Mouse (Mus musculus): ENCODE measurements around the gene Mta3. TPM values are rescaled to one million over a fixed set of nuclear protein-coding genes. Genes with fewer than 3 reads are reported as not detected.
A peak's percentile ranks its signal among the peaks of the same experiment; 100 is the strongest.

Mta3 gene
- total RNA-seq, 2 experiments from 2014 or later: 59.2 to 67.6 TPM

DNA sequence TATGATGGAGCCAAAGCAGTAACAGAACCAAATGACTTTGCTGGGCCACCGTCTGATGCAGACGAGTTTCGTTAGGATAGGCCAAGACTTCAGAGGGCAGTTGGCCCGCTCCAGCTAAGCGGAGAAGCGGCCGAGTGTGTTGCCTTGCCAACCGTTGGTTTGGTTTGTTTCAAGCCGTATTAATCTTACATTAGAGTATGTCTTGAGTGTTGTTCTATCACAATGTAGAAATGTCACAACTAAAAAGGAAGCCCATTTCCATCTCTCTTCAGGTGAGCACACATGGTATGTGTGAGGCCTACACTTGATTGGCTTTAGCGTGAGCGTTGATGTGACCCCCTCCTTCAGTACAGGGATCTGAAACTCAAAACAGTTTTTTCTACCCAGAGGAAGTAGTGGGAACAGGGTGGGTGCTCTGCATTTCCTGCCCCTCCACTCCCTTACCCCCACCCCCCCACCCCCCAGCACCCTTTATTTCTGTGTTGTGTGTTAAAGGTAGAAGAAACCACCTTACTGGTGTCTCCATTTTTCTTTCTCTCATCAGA lies 93.6 kb downstream of the Mta3 start:
- ATAC-seq (replicated peaks; ENCODE audit: low FRiP score, poor library complexity, severe bottlenecking): no peak

DNA sequence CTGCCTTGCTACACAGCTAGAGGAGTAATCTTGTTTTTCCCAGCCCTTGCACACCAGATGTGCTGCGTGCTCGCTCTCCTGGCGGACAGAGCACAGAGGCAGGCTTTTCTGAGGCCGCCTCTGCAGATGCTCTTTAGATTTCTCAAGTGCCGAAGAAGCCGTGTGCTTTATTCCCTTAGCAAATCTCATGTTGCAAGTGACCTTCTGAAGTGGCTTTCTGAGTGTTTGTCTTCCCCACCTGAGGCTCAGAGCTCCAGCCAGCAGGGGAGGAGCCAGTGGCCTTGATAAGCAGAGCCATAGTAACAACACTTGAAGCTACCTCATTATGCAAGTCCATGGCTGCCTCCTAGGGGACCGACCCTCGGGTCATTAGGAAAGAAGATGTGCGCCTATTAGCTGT lies 98.0 kb downstream of the Mta3 start:
- ATAC-seq (replicated peaks; ENCODE audit: low FRiP score, poor library complexity, severe bottlenecking): no peak

DNA sequence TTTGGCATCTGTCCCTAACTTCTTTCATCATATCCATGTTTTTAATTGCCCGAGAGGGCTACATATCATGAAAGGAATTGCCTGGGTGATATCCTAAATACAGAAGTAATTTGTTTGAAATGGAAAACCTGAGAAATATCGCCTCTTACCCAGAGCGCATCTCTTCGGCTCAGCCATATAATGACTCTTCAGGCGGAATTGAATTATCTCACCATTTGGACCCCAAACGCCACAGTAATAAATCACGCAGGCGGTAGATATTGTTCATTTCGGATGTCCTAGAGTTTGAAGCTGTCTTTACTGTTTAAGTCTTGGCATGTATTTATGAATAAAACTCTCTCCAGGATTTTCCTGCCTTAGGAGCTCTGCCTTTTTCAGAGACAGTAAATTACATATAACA lies 99.1 kb downstream of the Mta3 start:
- no peak for ATAC-seq (replicated peaks; ENCODE audit: low FRiP score, poor library complexity, severe bottlenecking)

DNA sequence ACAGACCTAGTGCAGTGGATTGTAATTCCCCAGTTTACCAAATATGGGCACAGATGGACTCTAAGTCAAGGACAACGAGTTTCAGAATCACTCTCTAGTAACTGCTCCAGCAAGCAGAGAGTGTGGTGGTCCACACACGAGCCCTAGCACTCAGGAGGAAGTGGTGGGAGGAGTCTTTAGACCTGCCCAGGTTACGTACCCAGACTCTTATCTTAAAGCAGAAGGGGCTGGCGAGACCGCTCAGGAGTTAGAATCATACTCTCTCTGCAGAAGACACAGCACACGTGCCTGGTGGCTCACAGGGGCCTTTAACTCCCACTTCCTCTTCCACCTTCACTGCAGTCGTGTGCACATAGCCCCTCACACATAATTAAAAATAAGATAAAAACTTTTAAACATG lies 101.4 kb downstream of the Mta3 start:
- no peak for ATAC-seq (replicated peaks; ENCODE audit: low FRiP score, poor library complexity, severe bottlenecking)

DNA sequence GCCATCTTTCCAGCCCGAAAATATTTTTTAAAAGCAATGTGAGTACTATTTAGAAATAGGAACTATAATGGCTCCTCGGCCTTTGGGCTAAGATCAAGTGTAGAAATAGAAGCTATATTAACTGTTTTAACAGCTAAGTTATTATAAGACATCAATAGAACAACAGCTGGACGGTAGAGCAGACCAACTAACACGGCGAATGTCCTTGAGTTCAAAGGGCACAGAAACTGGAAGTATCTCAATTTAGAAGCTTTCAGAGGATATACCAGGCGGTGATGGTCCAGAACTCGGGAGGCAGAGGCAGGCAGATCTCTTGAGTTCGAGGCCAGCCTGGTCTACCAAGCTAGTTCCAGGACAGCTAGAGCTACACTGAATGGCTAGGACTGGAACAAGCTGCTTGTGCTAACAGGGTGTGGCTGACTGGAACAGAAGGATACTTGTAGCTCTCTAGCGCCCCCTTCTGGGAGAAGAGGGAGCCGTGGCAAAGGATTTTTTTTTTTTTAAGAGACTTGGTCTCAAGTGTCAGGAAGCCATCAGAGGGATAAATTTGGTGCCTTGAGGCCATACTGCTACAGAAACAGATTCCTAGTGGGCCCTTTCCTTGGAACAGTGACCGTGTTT lies 101.9 kb downstream of the Mta3 start:
- peak; percentile 53 for ATAC-seq (replicated peaks; ENCODE audit: low FRiP score, poor library complexity, severe bottlenecking)

DNA sequence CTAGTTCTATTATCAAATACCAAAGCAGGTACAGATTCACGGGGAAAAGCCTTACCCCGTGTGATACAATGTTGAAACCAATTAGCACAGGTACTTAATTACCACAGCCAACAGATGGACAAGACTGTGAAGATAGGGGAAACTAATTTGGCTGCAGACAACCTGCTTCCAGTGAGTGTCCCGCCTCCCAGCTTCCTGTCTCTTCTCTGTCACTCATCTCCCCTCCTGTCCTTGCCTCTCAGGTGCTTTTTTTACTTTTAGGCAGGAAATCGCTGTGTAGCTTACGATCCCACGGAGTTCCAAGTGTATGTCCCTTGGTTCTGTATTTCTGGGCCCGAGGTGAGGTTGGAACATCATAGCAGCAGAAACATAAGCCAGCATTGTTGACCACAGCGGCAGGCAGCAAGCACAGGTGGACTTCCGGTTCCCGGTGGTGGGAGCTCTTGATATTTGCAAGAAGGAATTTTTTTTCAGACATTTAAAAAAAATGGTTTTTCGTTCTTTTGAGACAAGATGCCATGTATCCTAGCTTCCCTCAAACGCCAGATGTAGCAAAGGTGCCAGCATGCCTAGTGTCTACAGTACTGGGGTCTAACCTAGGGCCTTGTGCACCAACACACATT lies 102.6 kb downstream of the Mta3 start:
- ATAC-seq (replicated peaks; ENCODE audit: low FRiP score, poor library complexity, severe bottlenecking): peak; percentile 2; the same call in 1 of the 2 replicates

DNA sequence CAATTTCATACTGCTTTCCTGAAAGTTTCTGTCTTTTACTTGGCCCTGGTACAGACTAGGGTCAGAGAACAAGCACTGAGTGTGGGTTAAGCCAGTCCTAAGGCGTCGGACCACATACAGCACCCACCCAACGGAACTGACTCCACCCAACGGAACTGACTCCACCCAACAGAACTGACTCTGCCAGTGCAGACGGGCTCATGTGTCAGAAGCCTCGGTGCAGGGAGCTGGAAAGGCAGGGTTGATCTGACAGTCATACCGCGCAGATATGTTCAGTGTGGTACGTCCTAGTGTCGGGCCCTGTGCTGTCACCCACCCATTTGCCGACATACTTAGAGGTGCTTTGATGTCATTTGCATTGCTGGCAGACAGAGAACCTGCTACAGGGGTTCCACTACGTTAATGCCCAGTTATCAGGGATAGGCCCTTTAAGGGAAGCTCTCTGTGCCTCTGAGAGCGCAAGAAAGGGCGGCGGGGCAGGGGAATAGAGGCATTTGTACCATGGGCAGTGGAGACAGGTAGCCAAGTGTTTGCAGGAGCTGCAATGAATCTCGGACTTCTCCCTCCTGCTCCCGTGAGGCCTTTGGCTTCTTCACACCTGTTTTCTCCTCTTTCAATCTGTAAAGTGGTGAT lies 103.3 kb downstream of the Mta3 start:
- peak; percentile 85 for ATAC-seq (replicated peaks; ENCODE audit: low FRiP score, poor library complexity, severe bottlenecking)

DNA sequence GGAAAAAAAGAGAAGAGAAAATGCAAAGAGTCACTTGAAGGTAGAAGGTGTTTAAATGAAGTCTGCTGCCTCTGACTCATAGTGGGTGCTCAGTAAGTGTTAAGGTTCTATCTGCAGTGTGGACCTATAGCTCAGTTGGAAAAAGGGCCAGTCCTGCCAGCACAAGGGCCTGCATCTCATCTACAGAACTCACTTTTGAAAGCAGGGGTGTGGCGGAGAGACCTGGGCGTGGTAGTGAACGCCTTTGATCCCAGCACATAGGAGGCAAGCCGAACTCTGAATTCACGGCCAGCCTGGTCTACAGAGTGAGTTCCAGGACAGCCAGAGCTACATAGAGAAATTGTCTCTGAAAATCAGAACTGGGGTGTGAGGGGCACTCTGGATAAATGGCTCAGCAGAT lies 104.3 kb downstream of the Mta3 start:
- peak; percentile 65 for ATAC-seq (replicated peaks; ENCODE audit: low FRiP score, poor library complexity, severe bottlenecking)

DNA sequence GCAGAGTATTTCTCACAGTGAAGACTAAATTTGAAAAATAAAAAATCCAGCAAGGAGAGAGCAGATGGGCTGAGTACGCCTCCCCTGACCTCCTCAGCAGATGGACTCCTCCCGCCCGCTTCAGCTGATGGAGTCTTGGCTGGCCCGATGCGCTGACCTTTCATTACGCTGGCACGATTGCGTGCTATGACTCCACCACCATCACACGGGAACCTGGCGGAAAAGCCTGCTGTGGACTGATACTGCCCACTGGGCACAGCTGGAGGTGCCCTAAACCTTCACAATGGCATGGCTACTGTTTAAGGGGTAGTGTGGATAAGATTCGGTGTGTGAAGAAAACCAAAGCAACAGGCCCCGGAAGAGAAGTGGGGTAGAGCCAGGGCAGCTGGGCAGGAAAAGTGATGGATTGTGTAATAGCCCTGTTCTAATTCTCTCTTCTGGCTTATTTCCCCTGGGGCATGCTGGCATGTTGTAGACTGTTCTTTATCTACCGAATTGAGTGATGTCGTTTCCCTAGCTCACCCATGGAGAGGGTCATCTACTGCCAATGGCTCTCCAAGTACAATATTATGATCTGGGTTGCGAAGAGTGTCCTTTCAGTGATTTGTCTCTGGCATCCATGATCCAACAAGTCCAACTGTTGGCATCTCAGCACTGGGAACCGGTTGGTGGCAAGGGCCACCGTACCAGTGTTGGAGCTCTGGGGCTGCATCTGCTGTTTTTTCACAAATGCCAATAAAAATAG lies 106.4 kb downstream of the Mta3 start:
- no peak for ATAC-seq (replicated peaks; ENCODE audit: low FRiP score, poor library complexity, severe bottlenecking)

DNA sequence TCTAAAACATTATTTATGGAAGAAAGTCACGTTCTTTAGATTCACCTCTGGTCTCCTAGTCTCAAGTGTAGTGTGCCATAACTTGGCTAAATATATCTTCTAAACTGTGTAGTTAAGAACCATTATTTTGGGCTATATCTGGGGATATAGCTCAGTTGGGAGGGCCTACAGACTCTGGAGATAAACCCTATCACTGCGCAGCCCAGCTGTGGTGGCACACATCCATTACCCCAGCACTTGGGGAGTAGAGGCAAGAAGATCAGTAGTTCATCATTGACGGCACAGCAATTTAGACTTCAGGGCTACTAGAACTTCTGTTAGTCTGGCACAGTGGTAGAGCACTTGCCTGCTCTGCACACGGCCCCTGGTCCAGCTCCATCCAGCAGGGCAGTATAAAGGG lies 107.1 kb downstream of the Mta3 start:
- no peak for ATAC-seq (replicated peaks; ENCODE audit: low FRiP score, poor library complexity, severe bottlenecking)

DNA sequence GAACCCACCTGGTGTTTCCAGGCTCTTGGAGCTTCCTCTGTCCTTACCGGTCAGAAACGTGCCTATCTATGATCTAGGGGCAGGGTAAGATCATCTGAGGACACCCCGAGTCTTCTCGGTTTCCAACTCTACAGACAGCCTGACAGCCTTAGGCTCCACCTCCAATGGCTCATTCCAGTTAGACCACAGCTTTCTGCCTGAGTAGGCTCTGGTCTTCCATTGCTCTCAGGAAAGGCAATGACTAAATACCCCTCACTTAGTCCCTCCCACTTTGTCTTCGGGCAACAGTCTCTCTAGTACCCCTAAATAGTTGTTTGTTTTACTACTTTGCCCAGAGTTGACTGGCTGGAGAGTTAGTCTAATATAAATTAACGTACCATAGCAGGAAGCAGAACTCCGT lies 111.0 kb downstream of the Mta3 start:
- ATAC-seq (replicated peaks; ENCODE audit: low FRiP score, poor library complexity, severe bottlenecking): no peak

DNA sequence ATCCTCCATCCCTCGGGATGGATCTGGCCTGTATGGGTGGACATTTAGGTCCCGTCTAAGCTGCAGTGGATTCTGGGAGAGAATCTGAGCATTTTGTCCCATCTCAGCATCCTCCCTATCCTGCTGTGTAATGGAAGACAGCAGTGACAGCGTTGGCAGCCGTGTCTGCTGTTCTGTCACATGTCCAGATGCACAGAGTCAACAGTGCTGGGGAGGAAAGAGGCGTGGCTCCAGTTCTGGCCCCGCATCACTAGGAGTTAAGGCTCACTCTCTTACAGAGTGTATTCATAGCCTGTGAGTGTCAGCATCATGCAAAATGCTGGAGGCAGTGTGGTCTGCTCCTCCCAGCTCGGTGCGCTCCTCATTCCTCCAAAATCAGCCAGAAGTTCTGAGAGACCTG lies 113.5 kb downstream of the Mta3 start:
- no peak; the same call in 1 of the 2 replicates for ATAC-seq (replicated peaks; ENCODE audit: low FRiP score, poor library complexity, severe bottlenecking)

DNA sequence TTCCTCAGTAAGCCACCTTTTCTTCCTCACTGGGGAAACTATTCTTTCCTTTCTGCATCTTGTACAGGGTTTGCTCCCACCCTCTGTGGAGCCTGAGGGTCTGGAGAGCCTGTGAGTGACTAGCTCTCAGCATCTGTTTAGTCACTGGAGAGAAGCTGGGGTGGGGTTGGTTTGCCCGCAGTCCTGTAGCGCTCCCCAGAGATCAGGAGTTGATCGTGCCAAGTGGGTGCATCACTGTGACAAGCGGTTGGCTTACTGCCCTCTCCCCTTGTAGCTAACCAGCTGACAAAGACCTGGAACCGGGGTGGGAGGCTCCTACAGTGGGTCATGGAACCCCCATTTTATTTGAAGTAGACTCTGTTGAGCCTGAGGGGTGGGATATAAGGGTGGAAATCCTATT lies 114.7 kb downstream of the Mta3 start:
- no peak for ATAC-seq (replicated peaks; ENCODE audit: low FRiP score, poor library complexity, severe bottlenecking)

DNA sequence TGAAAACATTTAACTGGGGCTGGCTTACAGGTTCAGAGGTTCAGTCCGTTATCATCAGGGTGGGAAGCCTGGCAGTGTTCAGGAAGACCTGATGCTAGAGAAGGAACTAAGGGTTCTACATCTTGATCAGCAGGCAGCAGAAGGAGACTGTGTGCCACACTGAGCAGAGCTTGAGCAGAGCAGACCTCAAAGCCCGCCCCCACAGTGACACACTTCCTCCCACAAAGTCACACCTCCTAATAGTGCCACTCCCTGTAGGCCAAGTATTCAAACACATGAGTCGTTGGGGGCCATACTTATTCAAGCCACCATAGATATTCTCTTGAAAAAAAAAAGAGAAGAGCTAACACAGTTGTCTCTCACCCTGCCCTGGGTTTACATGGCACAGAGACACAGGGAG lies 115.9 kb downstream of the Mta3 start:
- no peak for ATAC-seq (replicated peaks; ENCODE audit: low FRiP score, poor library complexity, severe bottlenecking)

DNA sequence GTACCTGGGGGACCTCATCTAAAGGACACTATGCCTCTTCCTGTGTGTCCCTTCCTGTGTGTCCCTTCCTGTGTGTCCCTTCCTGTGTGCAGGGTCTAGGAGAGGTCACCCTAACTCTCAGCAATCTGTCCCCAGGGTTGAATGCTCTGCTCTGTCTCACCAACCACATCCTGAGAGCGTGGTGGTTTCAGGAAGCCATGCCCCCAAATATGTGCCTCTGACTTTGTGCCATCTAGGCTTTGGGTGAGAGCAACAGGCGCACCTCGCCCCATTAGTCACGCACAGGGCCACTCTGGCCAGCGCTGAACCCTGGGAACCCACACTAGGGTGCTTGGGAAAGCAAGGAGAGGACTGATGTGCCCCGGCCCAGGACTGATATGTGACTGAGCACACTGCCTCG lies 117.9 kb downstream of the Mta3 start:
- ATAC-seq (replicated peaks; ENCODE audit: low FRiP score, poor library complexity, severe bottlenecking): no peak

DNA sequence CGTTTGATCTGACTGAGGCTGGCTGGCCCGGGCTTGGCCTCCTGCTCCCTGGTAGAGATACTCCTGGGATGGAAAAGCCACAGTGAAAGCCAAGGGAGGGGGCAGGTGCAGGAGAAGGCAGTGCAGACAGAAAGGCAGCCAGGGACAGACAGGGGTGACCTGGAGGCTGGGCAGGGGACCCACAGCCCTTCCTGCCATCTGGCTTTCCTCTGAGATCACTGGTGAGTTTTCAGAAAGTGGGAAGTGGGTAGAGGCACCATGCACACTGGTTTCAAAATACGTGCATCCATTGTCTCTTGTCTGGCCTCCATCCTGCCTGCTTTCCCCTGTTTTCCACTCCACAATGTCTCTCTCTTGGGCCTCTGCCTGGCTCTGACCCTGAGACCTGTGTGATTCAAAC lies 123.4 kb downstream of the Mta3 start:
- ATAC-seq (replicated peaks; ENCODE audit: low FRiP score, poor library complexity, severe bottlenecking): 0 out of 2 replicates have a peak, but pooled peaks have one; percentile 23

DNA sequence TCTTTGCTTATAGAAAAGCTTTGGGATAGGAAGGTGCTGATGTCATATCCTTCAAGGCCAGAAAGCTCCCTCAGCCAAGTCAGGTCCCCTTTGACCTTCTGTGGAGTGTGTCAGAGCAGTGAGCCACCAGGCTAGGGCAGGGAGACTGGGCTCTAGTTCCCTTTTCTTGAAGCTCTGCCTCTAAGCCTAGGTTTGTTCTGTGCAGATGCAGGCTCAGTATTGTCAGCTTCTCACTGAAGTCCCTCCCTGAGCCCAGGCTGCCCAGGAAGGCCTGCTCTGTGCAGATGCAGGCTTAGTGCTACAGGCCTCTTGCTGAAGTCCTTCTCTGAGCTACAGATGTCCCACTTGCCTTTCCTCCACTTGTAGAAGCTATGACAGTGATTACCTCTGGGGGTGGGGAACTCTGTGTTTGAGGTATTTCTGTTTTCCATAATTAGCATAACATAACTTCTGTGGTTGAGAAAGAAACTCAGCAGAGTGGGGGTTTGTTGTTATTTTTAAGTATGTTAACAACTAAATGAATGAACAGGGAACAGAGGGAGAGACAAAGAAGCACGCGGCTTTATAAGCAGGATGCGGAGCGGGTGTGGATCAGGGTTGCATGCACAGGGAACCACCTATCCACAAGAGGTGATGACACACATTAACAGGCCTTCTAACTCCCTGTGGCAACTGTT lies 124.8 kb downstream of the Mta3 start:
- no peak for ATAC-seq (replicated peaks; ENCODE audit: low FRiP score, poor library complexity, severe bottlenecking)

DNA sequence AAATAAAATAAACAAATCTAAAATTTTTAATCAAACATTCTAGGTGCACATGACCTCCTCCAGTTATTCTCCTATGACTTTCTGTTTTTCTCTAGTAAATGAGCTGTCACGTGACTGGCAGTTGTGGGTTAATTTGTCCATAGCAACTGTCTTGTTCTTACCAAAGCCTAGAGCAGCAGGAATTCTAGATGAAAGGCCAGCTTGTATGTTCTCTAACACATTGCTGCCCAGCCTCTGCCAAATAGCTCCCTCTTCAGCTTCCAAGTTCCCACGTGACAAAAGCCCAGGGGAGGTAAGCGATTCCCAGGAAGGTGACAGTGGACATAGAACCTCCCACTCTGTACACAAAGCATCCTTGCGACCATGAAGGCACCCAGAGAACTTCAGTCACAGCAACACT lies 128.2 kb downstream of the Mta3 start:
- ATAC-seq (replicated peaks; ENCODE audit: low FRiP score, poor library complexity, severe bottlenecking): no peak

DNA sequence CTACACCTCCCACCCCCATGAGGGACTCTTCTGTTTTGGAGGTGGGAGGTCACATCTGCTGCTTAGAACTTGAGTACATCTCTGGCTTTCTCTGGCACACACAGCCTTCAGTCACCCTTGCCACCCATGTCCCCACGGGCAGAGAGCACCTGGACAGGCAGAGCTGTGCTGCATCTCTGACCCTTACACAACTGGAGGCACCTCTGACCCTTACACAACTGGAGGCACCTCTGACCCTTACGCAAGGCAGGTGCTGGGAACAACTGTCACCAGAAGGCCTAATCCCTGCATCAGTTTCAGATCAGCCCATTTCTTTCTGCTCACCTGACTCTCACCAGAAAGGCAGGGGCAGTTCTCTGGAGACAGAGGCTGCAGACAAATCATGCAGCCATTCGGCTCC lies 130.1 kb downstream of the Mta3 start:
- no peak for ATAC-seq (replicated peaks; ENCODE audit: low FRiP score, poor library complexity, severe bottlenecking)

DNA sequence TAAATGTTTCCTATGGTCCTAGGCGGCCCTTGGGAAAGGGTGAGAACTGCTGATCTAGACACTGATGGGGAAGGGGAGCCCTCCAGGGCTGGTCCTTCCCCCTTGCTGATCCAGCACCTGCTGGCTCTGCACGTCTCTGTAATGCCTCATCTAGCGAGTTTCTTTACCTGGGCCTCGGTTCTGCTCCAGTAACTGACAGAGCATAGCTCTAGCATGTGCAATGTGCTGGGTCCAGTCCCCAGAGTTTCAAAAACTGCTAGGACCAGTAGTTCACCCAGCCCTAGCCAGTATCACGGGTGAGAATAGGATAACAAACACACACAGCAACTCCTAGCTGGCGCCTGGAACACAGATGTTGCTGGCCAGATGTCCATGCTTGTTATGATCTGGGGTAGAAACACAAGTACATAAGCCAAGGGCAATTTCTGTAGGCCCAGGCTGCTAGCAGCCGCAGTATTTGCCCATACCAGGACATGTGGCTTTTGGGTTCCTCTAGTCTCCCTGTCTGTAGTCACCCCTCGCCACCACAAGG lies 131.8 kb downstream of the Mta3 start:
- no peak for ATAC-seq (replicated peaks; ENCODE audit: low FRiP score, poor library complexity, severe bottlenecking)

Data from erythroblast, adult 5-6 weeks (primary cell).